Mouse (Mus musculus) 3134 (cell line): Measurements from ENCODE around the gene Socs3.

ENCODE experiments used
- DNase-seq: peaks from one replicate; pipeline ENCODE4 v3.0.0-alpha.2; 2011; ENCODE audit warnings: low spot score; ENCODE audit not compliant: insufficient read length; ENCODE audit errors: extremely low read depth

The Socs3 gene

GRCm38 (mm10) chr11:117934168-117934567 lies 35.7 kb downstream of the Socs3 start:
- DNase-seq: peak; percentile 92

- DNase-seq: peak; percentile 99
Observed at GRCm38 (mm10) chr11:117932195-117932594, 37.7 kb downstream of the Socs3 start.

GRCm38 (mm10) chr11:117931576-117931975 lies 38.3 kb downstream of the Socs3 start:
- DNase-seq: no peak

- DNase-seq: no peak
Observed at GRCm38 (mm10) chr11:117930781-117931338, 39.0 kb downstream of the Socs3 start.

- no peak for DNase-seq
Observed at GRCm38 (mm10) chr11:117925541-117925940, 44.3 kb downstream of the Socs3 start.

GRCm38 (mm10) chr11:117924466-117924865 lies 45.4 kb downstream of the Socs3 start:
- peak; percentile 50 for DNase-seq

- DNase-seq: peak; percentile 44
Observed at GRCm38 (mm10) chr11:117923279-117923678, 46.6 kb downstream of the Socs3 start.

GRCm38 (mm10) chr11:117919211-117919610 lies 50.6 kb downstream of the Socs3 start:
- peak; percentile 28 for DNase-seq

GRCm38 (mm10) chr11:117918541-117918940 lies 51.3 kb downstream of the Socs3 start:
- no peak for DNase-seq
